Mouse (Mus musculus) erythroblast, embryonic 14.5 days (primary cell): ENCODE results near the gene Nedd4.

Experiments used
- GATA1 ChIP-seq: IDR thresholded peaks from 2 replicates; pipeline ENCODE4 v1.6.1; 2012; ENCODE audit warnings: low read length, inconsistent platforms, mixed read lengths
- TAL1 ChIP-seq: IDR thresholded peaks from 3 replicates; pipeline ENCODE4 v1.6.1; 2012; ENCODE audit warnings: low read length, inconsistent platforms, mixed read lengths

DNA sequence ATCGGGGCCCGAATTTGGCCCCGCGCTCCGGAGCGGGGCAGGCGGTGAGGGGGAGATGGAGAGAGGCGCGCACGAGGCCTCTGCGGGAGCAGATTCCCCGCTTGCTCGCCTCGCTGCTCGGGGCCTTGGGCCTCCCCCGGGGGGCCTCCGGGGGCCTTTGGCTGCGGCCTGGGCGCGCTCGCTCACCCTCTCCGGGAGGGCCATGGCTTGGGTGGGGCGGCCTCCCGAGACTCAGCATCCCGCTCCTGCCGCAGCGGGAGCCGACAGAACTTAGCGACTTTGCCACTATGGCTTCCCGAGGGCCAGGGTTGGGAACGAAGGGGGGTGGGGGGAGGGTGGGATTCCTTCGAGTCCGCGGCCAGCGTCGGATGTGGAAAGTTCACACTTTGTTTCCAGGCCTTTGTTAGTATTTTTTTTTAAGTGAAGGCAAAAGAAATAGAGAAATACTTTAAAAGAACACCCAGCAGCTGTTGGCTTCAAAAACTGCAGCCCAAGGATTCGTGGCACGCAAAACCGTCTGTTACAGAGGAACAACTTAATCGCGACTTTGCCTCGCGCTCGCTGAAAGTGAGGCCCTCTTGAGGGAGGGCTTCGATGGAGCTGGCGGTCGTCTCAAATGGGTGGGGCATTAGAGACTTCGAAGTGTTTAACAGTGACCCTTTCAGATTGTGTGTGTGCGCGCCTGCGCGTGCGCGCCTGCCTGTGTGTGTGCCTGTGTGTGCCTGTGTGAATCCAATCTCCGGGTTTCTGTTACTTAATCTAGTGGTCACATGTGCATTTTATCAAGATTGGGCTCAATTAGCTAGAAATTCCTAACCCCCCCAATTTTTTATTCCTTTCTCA lies 766 bp downstream of the Nedd4 start:
- TF ChIP-seq GATA1 (no peak), TAL1 (no peak)
